Mouse (Mus musculus) lung, adult 18-20 months (tissue): ENCODE results near the gene Mmachc.

Experiments
- DNase-seq, 2 experiments: peaks; one replicate each; pipeline ENCODE4 v3.0.0; 2022; ENCODE audit warnings: mixed read lengths in 2 of 2

The Mmachc gene

DNA sequence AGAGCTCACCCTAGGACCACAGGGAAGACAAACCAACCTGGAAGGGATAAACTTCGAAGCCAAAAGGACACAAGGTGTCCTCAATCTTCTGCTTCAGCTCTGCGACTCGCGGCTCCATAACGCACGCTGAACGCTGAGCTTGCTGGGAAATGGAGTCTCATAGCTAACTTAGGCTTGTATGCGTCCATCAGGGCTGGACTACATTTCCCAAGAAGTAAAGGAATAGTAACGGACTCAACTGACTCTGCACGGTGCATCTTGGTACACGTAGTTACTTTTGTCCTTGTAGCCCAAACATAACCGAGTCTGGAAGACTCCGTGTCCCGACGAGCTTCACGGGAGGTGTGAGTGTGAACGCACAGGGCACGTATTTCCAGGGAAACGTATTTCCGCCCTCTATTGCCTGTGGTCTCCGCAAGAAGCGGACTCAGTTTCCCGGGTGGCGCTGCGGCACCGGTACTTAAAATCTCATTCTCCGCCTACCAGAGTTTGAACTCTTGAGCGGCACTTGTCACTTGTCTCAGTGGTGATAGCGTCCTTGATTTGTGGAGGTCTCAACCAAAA, at the start of gene Mmachc, which contains the start of gene Ccdc163:
Gene Mmachc, minus strand, starts transcription at position 206 of the 564 bp plus-strand sequence.
Gene Ccdc163, plus strand, starts transcription at position 309 of the 564 bp plus-strand sequence.
- peak; percentile 96 to 97 for DNase-seq

DNA sequence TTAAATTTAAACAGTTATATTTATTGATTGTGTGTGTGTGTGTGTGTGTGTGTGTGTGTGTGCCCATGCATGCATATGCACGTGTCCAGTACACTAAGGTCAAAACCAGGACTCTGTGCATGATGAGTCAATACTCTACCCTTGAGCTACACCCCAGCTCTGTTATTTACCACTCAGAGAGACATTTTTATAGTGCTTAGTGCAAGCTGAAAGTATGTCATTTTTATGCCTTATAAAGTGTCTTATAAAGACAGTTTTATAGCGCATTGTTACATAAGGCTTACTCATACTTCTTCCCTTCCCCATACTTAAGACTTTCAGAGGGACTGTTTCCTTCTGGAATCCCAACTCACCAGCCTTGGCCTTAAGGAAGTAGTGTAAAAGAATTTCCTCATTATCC, 41.5 kb upstream of the Mmachc start:
- no peak for DNase-seq

DNA sequence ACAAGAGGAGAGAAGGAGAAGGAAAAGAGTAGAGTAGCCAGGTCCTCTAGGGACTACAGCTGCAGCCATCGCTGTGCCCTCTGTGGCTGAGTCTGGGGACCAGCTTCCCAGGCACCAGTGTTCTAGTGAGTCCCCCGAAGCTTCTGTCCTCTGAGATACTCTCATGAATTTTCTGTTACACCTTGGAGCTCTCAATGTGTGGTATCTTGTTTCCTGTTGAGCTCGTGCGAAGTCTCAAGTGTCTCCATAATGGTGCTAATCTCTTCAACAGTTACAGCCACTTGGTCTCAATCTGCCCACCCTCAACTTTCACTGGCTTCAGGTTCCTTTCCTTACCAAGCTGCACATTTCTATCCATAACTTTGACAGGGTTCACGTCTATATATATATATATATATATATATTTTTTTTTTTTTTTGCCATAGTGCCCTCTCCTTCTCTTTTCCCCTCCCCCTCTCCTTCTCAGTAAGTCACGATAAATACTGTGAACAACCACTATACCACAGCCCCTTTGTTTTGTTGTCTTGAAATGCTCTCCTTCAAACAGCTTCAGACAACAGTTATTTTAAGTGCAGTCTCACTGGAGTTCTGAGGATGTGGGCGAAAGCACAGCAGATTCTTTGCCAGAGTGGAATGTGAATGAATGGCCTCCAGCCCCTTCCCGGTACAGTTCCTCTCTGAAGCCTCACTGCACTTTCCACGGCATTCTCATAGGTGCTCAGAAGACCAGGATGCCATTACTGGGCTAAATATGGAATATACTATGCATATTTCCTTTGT, 31.0 kb upstream of the Mmachc start:
- no peak for DNase-seq

DNA sequence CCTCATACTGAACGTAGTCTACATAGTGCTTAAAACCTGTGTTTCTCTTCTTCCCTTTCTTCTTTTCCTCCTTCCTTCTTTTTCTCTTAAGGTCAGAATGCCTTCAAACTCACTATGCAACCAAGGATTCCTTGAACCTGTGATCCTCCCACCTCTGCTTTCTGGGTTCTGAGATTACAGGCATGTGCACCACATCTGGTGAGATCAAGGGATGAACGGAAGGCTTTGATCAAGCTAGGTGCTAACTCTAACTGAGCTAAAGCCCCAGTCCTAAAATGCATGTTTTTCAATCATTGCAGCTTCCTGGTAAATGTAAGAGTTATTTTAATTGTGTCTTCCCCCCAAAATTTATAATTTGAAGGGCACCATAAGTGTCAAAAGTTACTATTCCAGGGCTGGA, 26.8 kb upstream of the Mmachc start:
- no peak for DNase-seq

DNA sequence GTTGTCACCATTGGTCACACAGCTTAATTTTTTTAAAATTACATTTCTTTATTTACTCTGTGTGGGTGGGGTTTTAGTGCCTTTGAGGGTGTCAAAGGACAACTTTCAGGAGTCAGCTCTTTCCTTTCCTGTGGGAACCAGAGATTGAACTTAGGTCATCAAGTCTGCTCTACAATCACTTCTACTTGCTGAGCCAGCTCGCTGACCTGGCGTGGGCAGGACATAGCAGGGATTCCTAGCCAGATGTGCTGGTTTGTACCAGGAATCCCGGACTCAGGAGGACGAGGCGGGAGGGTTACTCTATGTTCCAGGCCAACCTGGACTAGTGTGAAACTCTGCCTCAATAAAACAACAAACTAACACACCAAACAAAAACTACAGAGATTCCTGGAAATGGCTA, 24.1 kb upstream of the Mmachc start:
- DNase-seq: no peak

DNA sequence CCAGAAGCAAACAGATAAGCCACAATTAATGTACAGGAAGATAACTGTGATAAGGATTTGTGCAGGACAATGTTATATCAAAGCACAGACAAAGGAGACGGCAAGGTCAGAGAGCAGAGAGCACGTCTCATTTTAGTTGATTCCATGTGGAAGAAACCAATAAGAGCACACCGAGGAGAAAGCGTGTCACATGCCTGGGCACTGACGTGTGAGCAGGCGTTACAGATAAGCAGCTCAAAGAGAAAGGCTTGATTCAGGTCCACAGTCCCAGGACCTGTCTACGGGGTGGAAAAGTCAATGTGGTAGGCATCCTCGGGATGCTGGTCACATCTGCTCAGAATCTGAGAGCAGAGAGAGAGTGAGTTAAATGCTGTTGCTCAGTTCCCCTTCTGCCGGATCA, 22.9 kb upstream of the Mmachc start:
- DNase-seq: no peak

DNA sequence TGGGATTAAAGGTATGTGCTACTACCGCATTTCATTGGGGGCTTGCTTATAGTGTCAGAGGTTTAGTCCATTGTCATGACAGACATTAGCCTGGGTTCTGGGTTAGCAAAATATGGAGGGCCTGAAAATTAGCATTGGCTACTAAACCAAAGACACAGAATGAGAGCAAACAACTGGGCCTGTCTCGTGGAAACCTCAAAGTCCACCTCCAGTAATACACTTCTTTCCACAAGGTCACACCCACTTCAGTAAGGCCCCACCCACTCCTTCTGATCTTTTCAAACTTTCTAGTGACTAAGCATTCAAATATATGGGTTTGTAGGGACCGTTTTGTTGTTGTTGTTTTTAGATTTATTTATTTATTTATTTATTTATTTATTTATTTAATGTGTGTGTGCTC, 21.3 kb upstream of the Mmachc start:
- no peak for DNase-seq

DNA sequence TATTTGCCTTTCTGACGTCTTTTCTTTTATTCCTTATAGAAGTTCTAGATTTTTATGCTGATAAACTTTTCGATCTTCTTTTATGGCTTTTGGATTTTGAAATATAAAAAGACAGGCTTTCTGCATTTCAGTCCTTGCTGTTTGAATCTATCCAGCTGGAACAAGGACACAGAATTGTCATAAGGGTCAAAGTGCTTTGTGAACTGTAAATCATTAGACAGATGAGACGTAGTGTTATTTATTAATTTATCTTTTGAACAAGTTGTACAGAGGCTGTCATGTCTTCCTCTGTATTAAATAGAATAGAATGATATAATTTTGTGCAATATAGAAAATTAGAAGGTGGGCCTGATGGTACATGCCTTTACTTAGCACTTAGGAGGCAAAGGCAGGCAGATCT, 19.2 kb upstream of the Mmachc start:
- DNase-seq: no peak

DNA sequence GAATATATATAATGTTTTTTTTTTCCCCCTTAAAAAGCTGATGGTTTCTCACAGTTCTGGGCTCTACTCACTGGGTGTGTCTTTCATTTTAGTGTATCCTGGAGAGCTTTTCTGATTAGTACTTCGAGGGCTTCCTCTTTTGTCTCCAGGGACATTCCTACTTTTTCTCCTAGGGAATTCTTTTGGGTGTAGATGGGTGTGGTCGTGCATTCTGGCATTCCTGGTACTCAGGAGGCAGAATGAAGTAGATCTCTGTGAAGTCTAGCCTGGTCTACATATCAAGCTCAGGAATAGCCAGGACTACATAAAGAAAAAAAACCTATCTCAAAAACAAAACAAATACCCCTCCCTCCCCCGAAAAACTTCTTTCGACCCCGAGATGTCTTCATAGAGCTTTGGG, 17.2 kb upstream of the Mmachc start:
- no peak for DNase-seq

DNA sequence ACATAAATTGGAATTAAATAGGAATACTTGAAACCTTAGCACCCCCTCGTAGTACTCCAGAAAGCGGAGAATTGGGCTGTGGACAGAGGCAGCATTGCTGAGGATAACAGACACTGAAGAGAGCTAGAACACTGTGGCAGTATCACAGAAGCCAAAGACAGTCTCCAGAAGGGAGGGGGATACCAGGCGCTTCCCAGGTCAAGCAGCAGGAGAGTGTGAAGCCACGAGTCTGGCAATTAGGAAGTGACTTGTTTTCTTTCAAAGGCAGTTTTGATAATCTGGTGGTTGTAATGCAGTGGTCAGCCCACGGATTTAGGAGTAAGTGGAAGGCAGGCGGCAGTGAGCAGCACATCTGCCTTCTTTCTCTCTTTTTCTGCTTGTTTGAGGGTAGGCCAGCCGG, 14.0 kb upstream of the Mmachc start:
- DNase-seq: no peak

DNA sequence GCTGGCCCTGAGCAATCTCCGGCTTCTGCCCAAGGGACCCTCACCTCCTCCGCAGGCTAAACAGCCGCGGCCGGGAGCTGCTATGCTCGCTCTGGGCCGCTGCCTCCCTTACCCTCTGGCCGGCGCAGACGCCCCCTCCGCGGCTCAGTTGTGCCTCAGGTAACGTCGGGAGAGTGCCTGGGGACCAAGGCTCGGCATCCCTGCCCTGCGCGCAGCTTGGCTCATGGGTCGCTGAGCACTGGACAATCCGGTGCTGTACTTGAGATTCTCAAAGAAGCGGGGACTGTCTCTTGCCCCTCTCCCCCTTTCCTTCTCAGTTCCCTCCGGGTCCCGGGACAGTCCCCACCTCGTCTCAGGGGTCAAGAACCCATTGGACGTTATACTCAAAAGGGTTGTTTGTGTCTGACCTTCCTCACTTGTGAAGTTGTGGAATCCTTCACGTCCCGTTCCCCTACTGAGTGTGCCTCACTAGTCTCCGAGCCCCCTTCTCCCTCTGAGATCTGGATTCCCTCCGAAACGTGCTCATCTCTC, 13.0 kb upstream of the Mmachc start:
- no peak for DNase-seq

DNA sequence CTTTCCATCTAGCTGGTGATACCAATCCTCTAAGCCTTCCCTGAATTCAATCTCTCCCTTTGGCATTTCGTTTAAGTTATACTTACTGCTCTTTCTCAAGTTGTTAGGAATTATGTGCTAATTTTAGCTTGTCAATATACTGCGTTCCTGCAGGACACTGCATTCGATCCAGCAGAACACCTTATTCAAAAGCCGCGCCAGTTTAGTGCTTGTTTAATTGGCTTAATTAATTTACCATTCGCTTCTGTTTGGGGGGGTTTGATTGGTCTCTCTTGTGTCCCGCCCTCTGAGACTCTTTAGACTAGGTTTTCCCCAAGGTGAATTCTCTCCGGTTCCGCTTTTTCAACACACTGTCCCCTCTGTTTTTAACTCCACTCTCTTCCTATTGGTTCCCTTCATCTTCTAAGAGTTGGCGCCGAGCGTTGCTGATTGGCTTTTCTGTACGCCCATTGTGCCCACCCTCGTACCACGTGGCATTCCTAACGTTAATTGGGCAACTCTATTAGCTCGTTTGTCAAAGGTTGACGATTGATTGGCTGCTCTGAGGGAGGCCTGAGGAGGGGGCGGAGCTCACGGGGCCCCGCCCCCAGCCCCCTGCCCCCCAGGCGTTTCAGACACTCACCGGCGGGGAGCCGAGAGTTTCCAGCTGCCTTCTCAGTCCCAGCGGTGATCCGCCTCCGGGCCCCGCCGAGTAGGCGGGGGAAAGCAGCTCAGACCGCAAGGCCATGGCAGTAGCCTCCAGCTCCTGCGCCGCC, 12.3 kb upstream of the Mmachc start, which contains the start of gene Tesk2:
Gene Tesk2, plus strand, starts transcription at position 606 of the 755 bp plus-strand sequence.
- peak; percentile 95 to 96 for DNase-seq

DNA sequence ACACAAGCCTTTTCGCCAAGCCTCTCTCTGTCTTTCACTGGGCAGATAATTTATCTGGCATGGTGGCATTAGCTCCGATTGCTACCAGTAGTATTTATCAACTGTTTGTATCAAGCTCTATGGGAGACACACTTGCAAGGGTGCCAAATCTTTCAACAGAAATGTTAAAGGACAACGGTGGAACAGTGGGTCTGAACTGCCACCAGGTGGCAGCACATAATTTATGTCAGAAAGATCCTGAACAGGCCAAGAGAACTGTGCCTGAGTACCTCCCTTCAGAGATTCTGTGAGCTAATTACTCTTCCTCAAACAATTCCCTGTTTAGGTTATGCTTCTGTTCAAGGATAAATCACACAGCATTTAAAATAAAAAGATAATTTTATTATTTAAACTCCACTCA, 11.2 kb upstream of the Mmachc start:
- peak; percentile 60 to 72 for DNase-seq

DNA sequence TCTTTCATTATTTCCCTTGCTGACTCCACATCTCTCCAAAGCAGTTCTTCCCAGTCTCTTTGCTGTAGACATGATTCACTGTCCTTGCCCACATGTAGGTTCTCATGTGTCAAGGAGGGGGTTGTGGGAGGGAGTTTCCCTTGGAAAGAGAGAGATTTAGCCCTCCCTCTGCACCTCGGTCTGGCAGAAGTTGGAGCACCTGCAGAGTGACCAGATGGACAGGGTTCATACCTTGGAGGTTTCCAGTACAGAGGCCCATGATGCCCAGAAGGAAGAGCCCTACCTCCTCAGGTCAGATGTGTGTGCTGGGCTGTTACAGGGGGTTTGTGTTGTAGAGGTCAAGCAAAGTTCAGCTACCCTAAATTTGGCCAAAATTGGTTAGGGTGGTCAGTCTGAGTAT, 4.3 kb upstream of the Mmachc start:
- DNase-seq: no peak

DNA sequence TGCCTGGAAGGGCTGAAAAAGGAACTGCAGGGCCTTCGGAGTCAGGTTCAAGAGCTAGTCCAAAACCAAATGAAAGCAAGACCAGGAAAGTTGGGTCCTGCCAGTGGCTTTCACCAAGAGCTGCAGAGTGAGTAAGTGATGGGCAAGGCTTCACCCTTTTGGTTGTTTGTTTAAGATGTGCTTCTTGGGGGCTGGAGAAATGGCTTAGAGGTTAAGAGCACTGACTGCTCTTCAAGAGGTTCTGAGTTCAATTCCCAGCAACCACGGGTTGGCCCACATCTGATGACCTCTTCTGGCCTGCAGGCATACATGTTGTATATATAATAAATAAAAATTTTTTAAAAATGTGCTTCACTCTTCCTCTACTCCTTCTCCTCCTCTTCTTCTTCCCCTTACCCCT, 1.9 kb upstream of the Mmachc start:
- no peak for DNase-seq

DNA sequence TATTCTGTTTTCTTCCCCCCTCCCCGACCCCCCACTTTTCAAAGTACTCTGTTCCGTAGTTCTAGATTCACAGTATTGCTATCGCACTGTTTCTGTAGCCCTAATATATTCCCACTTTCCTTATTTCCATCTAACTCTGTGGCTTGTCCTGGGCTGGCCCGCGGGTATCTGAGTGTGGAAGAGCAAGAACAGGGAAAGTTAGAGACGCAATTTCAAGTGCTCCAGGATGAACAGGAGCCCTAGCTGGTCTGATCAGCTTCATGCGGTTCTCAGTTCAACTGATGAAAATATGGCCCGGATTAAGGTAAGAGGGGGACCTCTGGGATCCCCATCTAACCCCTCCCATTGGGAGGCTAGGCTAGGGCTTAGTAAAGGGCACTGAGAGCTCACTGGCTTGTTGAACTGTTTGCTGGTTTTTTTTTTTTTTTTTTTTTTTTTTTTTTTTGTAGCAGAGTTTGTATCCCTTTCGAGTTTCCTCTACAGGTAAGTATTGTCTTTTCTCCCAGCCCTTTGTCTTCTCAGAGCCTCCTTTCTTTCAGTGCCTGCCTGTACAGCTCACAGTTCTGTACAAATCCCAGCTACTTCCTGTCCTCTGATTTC, 685 bp upstream of the Mmachc start:
- DNase-seq: peak in 1 of 2 experiments; percentile 6

DNA sequence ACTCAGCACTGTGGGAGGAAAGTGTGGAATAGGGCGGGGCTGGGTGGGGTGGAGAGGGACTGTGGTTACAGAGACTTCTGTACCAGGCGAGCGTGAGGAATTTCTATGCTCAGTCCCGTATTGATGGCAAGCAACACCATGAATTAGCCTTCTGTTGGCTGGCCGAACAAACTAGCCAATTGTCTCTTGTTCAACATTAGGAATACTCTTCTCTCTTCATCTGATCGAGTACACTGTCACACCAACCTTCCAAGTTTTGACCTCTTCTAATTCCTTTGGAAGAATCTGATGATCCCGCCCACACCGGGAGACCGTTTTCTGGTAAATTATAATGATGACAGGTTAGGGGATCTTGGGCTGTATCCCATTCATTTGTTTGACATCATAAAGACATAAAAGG, 540 bp downstream of the Mmachc start:
- no peak for DNase-seq

DNA sequence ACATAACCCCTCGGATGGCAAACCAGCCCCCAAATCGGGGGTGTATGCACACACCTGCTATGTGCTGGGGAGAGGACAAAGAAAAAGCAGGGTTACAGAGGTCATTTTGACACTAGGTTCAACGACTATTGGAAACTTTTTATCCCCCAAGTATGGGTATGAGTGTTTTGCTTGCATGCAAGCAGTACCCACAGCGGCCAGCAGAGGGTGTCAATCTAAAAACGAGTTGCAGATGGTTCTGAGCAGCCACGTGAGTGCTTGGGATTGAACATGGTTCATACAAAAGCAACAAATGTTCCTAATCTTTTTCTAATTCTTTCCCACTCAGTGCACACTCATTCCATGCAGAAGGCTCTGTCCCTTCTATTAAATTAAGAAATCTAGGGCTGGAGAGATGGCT, 4.4 kb downstream of the Mmachc start:
- peak; percentile 63 to 68 for DNase-seq

DNA sequence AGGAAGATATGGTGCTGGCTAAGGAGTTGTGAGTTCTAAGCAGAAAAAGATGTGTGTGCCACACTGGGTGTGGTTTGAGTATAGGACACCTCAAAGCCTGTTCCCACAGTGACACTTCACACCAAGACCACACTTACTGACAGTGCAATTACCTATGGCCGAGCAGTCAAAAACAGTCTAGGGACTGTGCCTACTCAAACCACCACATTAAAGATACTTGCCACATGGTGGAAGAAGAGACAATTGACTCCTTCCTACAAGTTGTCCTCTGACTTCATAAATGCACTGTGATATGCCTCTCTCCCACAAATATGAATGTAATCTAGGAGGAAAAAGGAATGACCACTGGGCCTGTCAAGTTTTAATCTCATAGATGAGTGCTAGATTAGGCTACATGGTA, 7.2 kb downstream of the Mmachc start:
- DNase-seq: no peak

DNA sequence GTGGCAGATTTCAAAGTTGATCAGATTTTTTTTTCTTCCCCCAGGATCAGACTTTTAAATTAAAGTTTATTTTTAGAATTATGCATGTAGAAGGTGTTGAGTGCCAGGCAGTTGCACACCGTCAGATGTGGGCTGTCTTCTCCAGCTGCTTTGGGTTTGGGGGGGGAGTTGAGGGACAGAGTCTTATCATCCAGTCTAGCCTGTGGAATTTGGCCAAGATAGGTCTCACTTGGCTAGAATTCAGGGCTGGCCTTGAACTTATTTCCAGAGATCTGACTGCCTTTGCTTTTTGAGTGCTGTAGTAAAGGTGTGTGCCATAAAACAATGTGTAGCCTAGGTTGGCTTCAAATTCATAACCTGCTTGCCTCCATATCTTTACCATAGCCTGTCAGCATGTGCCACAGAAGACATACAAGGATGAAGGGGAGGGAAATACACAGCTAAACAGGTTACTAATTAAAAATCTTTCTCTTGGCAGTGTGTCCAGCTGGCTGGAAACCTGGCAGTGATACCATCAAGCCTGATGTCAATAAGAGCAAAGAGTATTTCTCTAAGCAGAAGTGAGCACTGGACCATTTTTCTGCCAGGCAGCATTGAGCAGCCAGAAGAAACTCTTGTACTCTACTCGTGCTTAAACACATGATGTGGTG, 9.4 kb downstream of the Mmachc start:
- no peak for DNase-seq

DNA sequence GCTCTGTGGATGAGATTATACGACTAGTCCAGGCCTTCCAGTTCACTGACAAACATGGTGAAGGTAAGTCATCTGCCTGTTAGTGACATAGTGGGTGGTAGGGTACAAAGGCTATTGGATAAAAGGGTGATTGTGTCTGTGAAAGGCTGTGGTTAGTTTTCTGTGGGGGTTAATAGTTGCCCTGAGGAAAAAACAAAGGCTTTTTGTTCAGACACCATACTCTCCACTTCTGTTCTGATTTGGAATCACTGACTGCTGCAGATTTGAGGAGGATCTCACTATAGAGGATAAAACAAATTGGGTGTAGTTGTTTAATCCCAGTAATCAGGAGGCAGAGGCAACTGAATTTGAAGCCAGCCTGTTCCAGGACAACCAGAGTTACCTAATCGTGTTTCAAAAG, 14.4 kb downstream of the Mmachc start:
- DNase-seq: no peak

DNA sequence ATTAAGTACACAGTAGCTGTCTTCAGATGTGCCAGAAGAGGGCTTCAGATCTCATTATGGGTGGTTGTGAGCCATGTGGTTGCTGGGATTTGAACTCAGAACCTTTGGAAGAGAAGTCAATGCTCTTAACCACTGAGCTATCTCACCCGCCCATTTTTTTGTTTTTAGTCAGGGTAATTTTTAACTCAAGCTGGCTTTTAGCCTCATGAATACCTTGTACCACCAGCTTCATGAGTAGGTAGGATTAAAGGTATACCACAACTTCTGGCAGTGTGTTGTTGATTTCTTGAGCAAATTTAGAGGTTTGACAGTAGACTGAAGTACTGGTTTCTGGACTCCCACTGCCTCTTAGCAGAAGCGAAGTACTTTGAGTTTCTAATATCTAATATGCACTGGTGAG, 16.1 kb downstream of the Mmachc start:
- no peak for DNase-seq
